Mouse (Mus musculus) MEL (cell line): ENCODE measurements around the gene Gatb. TPM values are rescaled to one million over a fixed set of nuclear protein-coding genes. Genes with fewer than 3 reads are reported as not detected.

ENCODE experiments used
- DNase-seq: peaks from one replicate; pipeline ENCODE4 v3.0.0; 2011; ENCODE audit warnings: low read depth, low spot score
- H3K27ac ChIP-seq: 2 replicates; pipeline ENCODE4 v1.5.1; 2012; ENCODE audit warnings: low read depth, mild to moderate bottlenecking, control low read depth, low read length, moderate library complexity; ENCODE audit not compliant: control insufficient read depth
- H3K27me3 ChIP-seq, 2 experiments: fragments of 150-350 bp in 1 of 2; sonication (generic) in 1 of 2; 2 replicates each; pipeline ENCODE4 v1.6.1; 2012; ENCODE audit warnings: low read length in 2 of 2, mild to moderate bottlenecking in 2 of 2, improper control_type of control experiment in 1 of 2, moderate library complexity in 1 of 2; ENCODE audit not compliant: insufficient read depth in 2 of 2, control insufficient read depth in 1 of 2
- H3K36me3 ChIP-seq, 2 experiments: 2 replicates each; pipeline ENCODE4 v1.6.1; 2012 to 2014; ENCODE audit warnings: low read length in 2 of 2, improper control_type of control experiment in 1 of 2, inconsistent platforms in 1 of 2, mild to moderate bottlenecking in 1 of 2; ENCODE audit not compliant: insufficient read depth in 2 of 2, control insufficient read depth in 1 of 2
- H3K4me1 ChIP-seq, 2 experiments: fragments of 150-350 bp in 1 of 2; sonication (generic) in 1 of 2; 2 replicates each; pipeline ENCODE4 v1.6.1; 2012; ENCODE audit warnings: low read length in 2 of 2, improper control_type of control experiment in 1 of 2, mild to moderate bottlenecking in 1 of 2; ENCODE audit not compliant: insufficient read depth in 2 of 2, control insufficient read depth in 1 of 2
- H3K4me3 ChIP-seq, 2 experiments: fragments of 150-350 bp in 1 of 2; sonication (generic) in 1 of 2; 2 replicates each; pipeline ENCODE4 v1.5.1; 2012; ENCODE audit warnings: low read depth in 2 of 2, low read length in 2 of 2, mild to moderate bottlenecking in 2 of 2, moderate library complexity in 2 of 2, control low read depth in 1 of 2, improper control_type of control experiment in 1 of 2; ENCODE audit not compliant: control insufficient read depth in 1 of 2, insufficient read depth in 1 of 2
- H3K79me2 ChIP-seq: 2 replicates; pipeline ENCODE4 v1.6.1; 2012; ENCODE audit warnings: mild to moderate bottlenecking, low read length, moderate library complexity; ENCODE audit not compliant: control insufficient read depth, poor library complexity, insufficient read depth
- H3K9ac ChIP-seq: 2 replicates; pipeline ENCODE4 v1.6.1; 2012; ENCODE audit warnings: low read depth, mild to moderate bottlenecking, control low read depth, low read length, moderate library complexity; ENCODE audit not compliant: control insufficient read depth, poor library complexity, severe bottlenecking
- H3K9me3 ChIP-seq: fragments of 150-350 bp; sonication (generic); replicated peaks from 2 replicates; pipeline ENCODE4 v1.6.1; 2012; ENCODE audit warnings: mild to moderate bottlenecking, low read length, improper control_type of control experiment, moderate library complexity; ENCODE audit not compliant: insufficient read depth
- BHLHE40 ChIP-seq: IDR thresholded peaks from 2 replicates; pipeline ENCODE4 v1.6.1; 2012; ENCODE audit warnings: low read depth, mild to moderate bottlenecking, inconsistent platforms, low read length, improper control_type of control experiment, borderline replicate concordance
- CHD1 ChIP-seq: IDR thresholded peaks from 2 replicates; pipeline ENCODE4 v1.6.1; 2012; ENCODE audit warnings: low read depth, mild to moderate bottlenecking, inconsistent platforms, low read length, improper control_type of control experiment
- CTCF ChIP-seq, 3 experiments: IDR thresholded peaks in 2 of 3; conservative IDR thresholded peaks in 1 of 3; 2 replicates each; pipeline ENCODE4 v1.5.1; 2011 to 2012; ENCODE audit warnings: low read length in 3 of 3, low read depth in 2 of 3, mild to moderate bottlenecking in 2 of 3, improper control_type of control experiment in 1 of 3, inconsistent platforms in 1 of 3, mixed read lengths in 1 of 3, moderate library complexity in 1 of 3; ENCODE audit not compliant: control insufficient read depth in 1 of 3, insufficient read depth in 1 of 3, poor library complexity in 1 of 3, severe bottlenecking in 1 of 3
- E2F4 ChIP-seq: IDR thresholded peaks from 2 replicates; pipeline ENCODE4 v1.6.1; 2011; ENCODE audit warnings: low read depth, low read length, improper control_type of control experiment, borderline replicate concordance
- GATA1 ChIP-seq: IDR thresholded peaks from 2 replicates; pipeline ENCODE4 v1.6.1; 2011; ENCODE audit warnings: low read depth, low read length, improper control_type of control experiment
- MAZ ChIP-seq: IDR thresholded peaks from 2 replicates; pipeline ENCODE4 v1.6.1; 2012; ENCODE audit warnings: low read depth, mild to moderate bottlenecking, inconsistent platforms, low read length, improper control_type of control experiment
- MXI1 ChIP-seq: IDR thresholded peaks from 2 replicates; pipeline ENCODE4 v1.6.1; 2011; ENCODE audit warnings: mild to moderate bottlenecking, low read depth, low read length, improper control_type of control experiment
- MYB ChIP-seq: IDR thresholded peaks from 2 replicates; pipeline ENCODE4 v1.6.1; 2011; ENCODE audit warnings: mild to moderate bottlenecking, low read depth, low read length, improper control_type of control experiment
- NRF1 ChIP-seq: IDR thresholded peaks from 2 replicates; pipeline ENCODE4 v1.6.1; 2014; ENCODE audit warnings: low read depth, mild to moderate bottlenecking, inconsistent platforms, low read length, improper control_type of control experiment, moderate library complexity; ENCODE audit not compliant: poor library complexity, insufficient read depth, severe bottlenecking
- POLR2A ChIP-seq, 2 experiments: IDR thresholded peaks; 2 replicates each; pipeline ENCODE4 v1.6.1; 2011 to 2012; ENCODE audit warnings: low read length in 2 of 2, mild to moderate bottlenecking in 2 of 2, control low read depth in 1 of 2, improper control_type of control experiment in 1 of 2, low read depth in 1 of 2, moderate library complexity in 1 of 2; ENCODE audit not compliant: control insufficient read depth in 1 of 2, insufficient read depth in 1 of 2, poor library complexity in 1 of 2
- POLR2AphosphoS2 ChIP-seq: IDR thresholded peaks from 2 replicates; pipeline ENCODE4 v1.6.1; 2011; ENCODE audit warnings: low read length, improper control_type of control experiment
- POLR2AphosphoS5 ChIP-seq: IDR thresholded peaks from 2 replicates; pipeline ENCODE4 v1.6.1; 2012; ENCODE audit warnings: low read depth, borderline replicate concordance, mild to moderate bottlenecking, inconsistent platforms, low read length, moderate library complexity, mixed read lengths
- RCOR1 ChIP-seq: IDR thresholded peaks from 2 replicates; pipeline ENCODE4 v1.6.1; 2012; ENCODE audit warnings: low read depth, mild to moderate bottlenecking, inconsistent platforms, low read length, improper control_type of control experiment
- SIN3A ChIP-seq: IDR thresholded peaks from 2 replicates; pipeline ENCODE4 v1.6.1; 2012; ENCODE audit warnings: low read length, improper control_type of control experiment, inconsistent platforms
- TAL1 ChIP-seq: IDR thresholded peaks from 2 replicates; pipeline ENCODE4 v1.6.1; 2012; ENCODE audit warnings: mild to moderate bottlenecking, inconsistent platforms, low read length, moderate library complexity, mixed read lengths
- TCF12 ChIP-seq: IDR thresholded peaks from 2 replicates; pipeline ENCODE4 v1.6.1; 2014; ENCODE audit warnings: low read depth, mild to moderate bottlenecking, inconsistent platforms, low read length, improper control_type of control experiment, moderate library complexity
- UBTF ChIP-seq: IDR thresholded peaks from 2 replicates; pipeline ENCODE4 v1.6.1; 2012; ENCODE audit warnings: low read depth, mild to moderate bottlenecking, inconsistent platforms, low read length, improper control_type of control experiment, moderate library complexity, borderline replicate concordance; ENCODE audit not compliant: insufficient read depth
- USF2 ChIP-seq, 2 experiments: IDR thresholded peaks; 2 replicates each; pipeline ENCODE4 v1.6.1; 2011 to 2012; ENCODE audit warnings: improper control_type of control experiment in 2 of 2, low read length in 2 of 2, borderline replicate concordance in 1 of 2, inconsistent platforms in 1 of 2, low read depth in 1 of 2, mild to moderate bottlenecking in 1 of 2; ENCODE audit not compliant: insufficient read depth in 1 of 2
- ZC3H11A ChIP-seq: IDR thresholded peaks from 2 replicates; pipeline ENCODE4 v1.6.1; 2012; ENCODE audit warnings: low read depth, mild to moderate bottlenecking, inconsistent platforms, low read length, improper control_type of control experiment
- ZNF384 ChIP-seq: IDR thresholded peaks from 2 replicates; pipeline ENCODE4 v1.6.1; 2012; ENCODE audit warnings: low read depth, mild to moderate bottlenecking, inconsistent platforms, low read length, improper control_type of control experiment
- polyA plus RNA-seq, 2 experiments: library from polyadenylated mRNA; stranded (reverse) in 1 of 2; unstranded in 1 of 2; fragments of >175 nt in 1 of 2; fragments of >200 nt in 1 of 2; gene quantifications; 2 replicates each; pipeline versions ENCODE4 v1.2.1 to v1.2.4; 2012; ENCODE audit warnings: low replicate concordance in 2 of 2, low read depth in 1 of 2; ENCODE audit not compliant: insufficient read length in 2 of 2, insufficient read depth in 1 of 2, missing spikeins in 1 of 2
- total RNA-seq: library from RNA; depleted of rRNA; stranded (reverse); fragments of 300-350 nt; gene quantifications from 2 replicates; pipeline ENCODE4 v1.2.3, GENCODE M21; 2012

Gene Gatb
- total and polyA plus RNA-seq, 3 experiments: 9.1 to 16.8 TPM; not detected in 1

DNA sequence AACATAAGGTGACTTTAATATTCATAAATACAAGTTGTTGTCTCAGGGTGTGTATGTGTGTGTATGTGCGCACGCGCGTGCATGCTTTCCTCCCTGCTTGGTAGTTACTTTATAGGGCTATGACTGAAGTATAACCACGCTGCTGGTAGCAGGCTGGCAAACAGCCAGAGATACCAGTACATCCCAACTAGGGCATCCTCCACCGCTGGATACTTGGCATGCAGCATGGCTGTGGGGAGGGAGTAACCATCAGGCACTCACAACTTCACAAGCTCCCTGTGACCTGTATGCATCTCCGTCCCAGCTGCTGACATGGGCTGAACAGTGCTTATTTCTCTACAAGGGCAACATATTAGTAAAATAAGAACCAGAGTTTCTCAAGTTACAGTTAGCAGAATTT lies 85.8 kb downstream of the Gatb start:
- Histone ChIP-seq H3K4me1 (no peaks in the 10 kb centered on the region), H3K79me2 (no peaks in the 10 kb centered on the region), H3K4me3 (no peak overlapping the region), H3K27me3 (0 out of 4 replicates have a peak, but pooled peaks cover 0 to 1% of the 10 kb centered on the region in 2 experiments), H3K9me3 (no peaks in the 10 kb centered on the region), H3K9ac (no peak overlapping the region), H3K27ac (no peak overlapping the region), H3K36me3 (no peaks in the 10 kb centered on the region)
- DNase-seq: no peak
- TF ChIP-seq ZNF384 (no peak), CTCF (IDR thresholded peaks at IDR 0.05 in 2 of 3, conservative IDR thresholded peaks at IDR 0.05 in 1 of 3; ENCODE audit: control insufficient read depth in 1 of 3, insufficient read depth in 1 of 3, low read depth in 2 of 3, low read length in 3 of 3, poor library complexity in 1 of 3, severe bottlenecking in 1 of 3) (no peak), TCF12 (no peak), USF2 (IDR thresholded peaks at IDR 0.05; ENCODE audit: borderline replicate concordance in 1 of 2, insufficient read depth in 1 of 2, low read depth in 1 of 2, low read length in 2 of 2) (no peak), CHD1 (no peak), ZC3H11A (no peak), BHLHE40 (no peak), MXI1 (no peak), MAZ (no peak), POLR2AphosphoS5 (no peak), SIN3A (no peak), RCOR1 (no peak), NRF1 (no peak), E2F4 (no peak), POLR2AphosphoS2 (no peak), TAL1 (no peak)

DNA sequence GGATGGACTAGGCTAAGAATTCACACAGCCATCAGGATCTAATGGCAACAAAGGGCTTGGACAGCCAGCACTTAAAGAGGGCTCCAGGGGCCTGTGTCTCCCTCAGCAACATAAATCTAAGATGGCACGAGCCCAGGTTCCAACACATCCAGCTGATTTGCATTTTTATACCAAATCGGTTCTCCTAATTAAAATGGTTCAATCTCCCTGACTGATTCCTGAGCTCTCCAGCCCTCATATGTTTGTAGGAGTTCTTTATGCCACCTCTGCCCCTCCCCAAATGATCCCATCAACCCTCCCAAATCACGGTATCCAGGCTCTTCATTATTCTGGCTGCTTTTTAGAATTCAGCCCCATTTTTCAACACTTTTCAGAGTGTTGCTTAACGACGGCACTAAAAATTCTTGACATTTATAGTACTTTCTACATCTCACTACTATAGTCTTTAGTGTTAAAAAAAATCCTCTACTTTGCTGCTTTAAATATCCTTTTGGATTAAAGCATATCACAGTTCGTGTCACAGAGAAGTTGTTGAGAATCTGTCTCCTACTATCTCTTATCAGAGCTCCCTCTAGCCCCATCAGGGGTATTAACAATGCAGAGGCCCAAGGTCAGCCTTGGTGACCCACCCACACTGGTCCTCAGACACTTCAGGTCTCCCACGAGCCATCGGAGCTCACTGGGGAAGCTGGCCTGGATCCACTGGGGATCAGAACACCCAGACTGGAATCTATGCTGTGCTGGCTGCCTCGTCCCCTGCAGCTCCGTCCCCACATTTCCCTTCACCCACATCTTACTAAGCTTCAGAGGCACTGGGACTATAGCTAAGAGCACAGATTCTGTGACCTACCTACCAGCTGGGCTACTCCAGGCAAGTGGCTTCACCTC lies 88.3 kb downstream of the Gatb start:
- H3K4me1 ChIP-seq: no peaks in the 10 kb centered on the region
- no peak overlapping the region for H3K9ac ChIP-seq
- no peaks in the 10 kb centered on the region for H3K9me3 ChIP-seq
- H3K27ac ChIP-seq: no peak overlapping the region
- no peak for DNase-seq
- no peaks in the 10 kb centered on the region for H3K79me2 ChIP-seq
- H3K36me3 ChIP-seq: no peaks in the 10 kb centered on the region
- H3K27me3 ChIP-seq: peaks cover 0 to 1% of the 10 kb centered on the region in 2 experiments; a peak in 1 of 4 replicates
- TF ChIP-seq USF2 (IDR thresholded peaks at IDR 0.05; ENCODE audit: borderline replicate concordance in 1 of 2, insufficient read depth in 1 of 2, low read depth in 1 of 2, low read length in 2 of 2): no peak
- no peak for TF ChIP-seq MYB
- no peak for TF ChIP-seq POLR2AphosphoS2
- no peak for TF ChIP-seq CTCF (IDR thresholded peaks at IDR 0.05 in 2 of 3, conservative IDR thresholded peaks at IDR 0.05 in 1 of 3; ENCODE audit: control insufficient read depth in 1 of 3, insufficient read depth in 1 of 3, low read depth in 2 of 3, low read length in 3 of 3, poor library complexity in 1 of 3, severe bottlenecking in 1 of 3)
- TF ChIP-seq CHD1: no peak
- no peak for TF ChIP-seq E2F4
- no peak for TF ChIP-seq UBTF
- no peak for TF ChIP-seq GATA1
- TF ChIP-seq POLR2A (IDR thresholded peaks at IDR 0.05; ENCODE audit: control insufficient read depth in 1 of 2, insufficient read depth in 1 of 2, low read depth in 1 of 2, low read length in 2 of 2, poor library complexity in 1 of 2): no peak
- no peak for TF ChIP-seq SIN3A
- H3K4me3 ChIP-seq: no peak overlapping the region
